Mouse (Mus musculus): ENCODE data around the gene Ackr2.

Gene Ackr2

DNA sequence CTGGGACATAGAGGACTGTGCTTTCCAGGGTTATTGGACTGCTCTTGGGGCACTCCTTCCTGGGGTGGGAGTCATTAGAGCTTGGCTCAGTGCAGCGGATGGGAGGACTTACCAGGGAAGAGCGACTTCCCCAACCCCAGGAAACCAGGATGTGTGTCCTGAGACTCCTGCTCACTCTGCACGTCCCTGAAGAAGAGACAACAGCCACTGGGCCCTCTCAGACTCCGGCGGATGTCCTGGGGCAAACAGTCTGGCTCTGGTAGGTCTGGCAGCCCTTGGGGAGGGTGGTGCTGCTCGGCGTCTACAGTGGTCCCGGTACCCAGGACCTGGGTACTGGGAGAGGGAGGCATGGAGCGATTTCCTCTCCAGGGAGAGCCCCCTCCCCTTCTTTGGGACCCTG is at the start of gene Ackr2:
Gene Ackr2, plus strand, starts transcription at position 111 of the 400 bp plus-strand sequence.
- in situ Hi-C loops (cut with MboI, MseI): no loop called here

GRCm38 (mm10) chr9:121854246-121854645 is 43.9 kb upstream of the Ackr2 start:
- in situ Hi-C loops (cut with MboI, MseI): no loop called here

- in situ Hi-C loops (cut with MboI, MseI): no loop called here
These were observed 41.3 kb upstream of the Ackr2 start for GRCm38 (mm10) chr9:121856649-121857416.

- in situ Hi-C loops (cut with MboI, MseI): no loop called here
These were observed 40.5 kb upstream of the Ackr2 start for GRCm38 (mm10) chr9:121857474-121858152.

DNA sequence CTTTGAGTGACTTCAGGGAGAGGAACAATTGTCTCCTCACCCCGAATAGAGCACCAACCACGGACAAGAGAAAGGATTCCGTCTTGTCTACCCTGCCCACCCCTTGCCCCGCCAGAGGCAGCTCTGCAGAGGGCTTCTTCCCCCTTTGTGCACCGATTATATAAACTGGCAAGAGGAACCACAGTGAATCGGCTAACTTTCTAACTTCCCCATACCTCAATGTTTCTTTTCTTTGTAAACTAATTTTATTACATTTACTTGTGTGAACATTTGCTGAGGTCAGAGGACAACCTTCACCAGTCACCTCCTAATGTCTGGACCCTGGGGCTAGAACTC is 40.0 kb upstream of the Ackr2 start, which contains the start of gene Higd1a:
Gene Higd1a, minus strand, starts transcription at position 210 of the 336 bp plus-strand sequence.
- in situ Hi-C loops (cut with MboI, MseI): no loop called here

DNA sequence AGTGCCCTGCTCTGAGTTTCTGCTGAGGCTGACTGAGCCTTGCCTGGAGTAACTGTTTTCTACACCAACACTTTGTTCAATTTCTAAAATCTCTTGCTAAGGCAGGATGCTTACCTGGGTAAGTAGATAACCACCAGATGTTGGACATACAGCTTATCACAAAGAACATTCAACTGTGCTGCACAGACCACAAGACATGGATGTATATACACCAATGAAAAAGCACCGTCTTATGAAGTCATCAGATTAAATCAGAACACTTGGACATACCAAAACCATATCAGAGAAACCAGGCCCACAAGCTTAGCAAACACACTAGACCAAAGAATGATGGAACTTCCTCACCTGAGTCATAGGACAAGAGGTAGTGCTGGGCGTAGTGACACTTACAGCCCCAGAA is 38.8 kb upstream of the Ackr2 start:
- in situ Hi-C loops (cut with MboI, MseI): no loop called here

GRCm38 (mm10) chr9:121860921-121861320 is 37.2 kb upstream of the Ackr2 start:
- in situ Hi-C loops (cut with MboI, MseI): no loop called here

DNA sequence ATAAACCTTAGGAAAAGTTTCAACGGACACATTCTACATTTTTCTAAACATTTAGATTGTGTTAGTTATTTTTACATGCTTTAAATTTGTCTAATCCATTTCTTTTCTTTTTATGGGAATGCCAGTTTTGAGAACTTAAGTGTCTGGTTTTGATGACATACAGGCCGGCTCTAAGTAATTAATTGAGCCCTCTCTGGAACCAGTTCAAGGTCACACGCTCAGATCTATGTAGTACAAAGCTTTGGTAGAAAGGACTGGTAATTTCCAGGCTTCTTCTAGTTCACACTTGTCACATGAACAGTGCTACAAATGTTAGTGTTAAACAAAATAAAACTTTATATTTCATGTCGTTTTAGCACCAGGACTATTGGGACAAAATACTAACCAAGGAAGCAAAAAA is 33.3 kb upstream of the Ackr2 start:
- in situ Hi-C loops (cut with MboI, MseI): no loop called here

DNA sequence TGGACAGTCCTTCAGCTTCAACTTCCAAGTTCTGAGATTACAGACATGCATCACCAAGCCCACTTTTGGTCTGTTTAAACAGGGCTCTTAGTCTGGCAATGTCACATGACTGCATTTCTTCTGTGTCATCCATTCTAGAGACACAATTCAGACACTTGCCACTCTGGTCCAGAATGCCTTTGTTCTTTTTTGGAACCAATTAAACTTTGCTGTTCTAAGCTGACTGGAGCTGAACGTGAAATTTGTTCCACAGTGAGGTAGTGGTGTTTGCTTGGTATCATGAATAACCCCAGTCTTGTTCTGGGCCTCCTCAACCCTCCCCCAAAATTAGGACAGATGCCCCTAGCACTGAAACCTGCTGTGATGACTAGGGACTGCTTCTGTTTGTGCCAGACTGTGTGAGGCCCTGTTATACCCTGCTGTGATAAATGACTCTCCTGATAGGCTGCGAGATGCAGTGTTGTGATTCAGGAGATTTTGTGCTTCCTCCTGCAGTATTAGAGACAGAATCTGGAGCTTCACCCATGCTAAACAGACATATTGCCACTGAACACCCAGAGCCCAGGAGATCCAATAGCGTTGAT is 32.6 kb upstream of the Ackr2 start:
- in situ Hi-C loops (cut with MboI, MseI): no loop called here

DNA sequence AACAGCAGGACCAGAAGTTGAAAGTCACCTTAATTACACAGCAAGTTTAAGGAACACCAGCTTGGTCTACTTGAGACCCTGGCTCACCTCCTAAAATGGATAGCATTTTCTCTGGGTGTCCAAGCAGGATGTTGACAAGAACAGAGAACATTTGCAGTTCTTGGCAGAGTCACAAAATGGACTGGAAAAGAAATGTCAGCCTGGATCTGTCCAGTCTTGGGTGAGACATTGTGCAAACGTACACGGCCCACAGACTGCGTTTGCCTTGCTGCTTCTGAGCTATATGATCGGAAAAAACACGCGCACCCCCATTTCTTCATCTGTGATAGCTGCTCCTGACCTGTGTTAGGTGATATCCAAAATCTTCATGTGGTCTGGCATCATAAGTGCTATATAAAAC is 30.5 kb upstream of the Ackr2 start:
- in situ Hi-C loops (cut with MboI, MseI): no loop called here

DNA sequence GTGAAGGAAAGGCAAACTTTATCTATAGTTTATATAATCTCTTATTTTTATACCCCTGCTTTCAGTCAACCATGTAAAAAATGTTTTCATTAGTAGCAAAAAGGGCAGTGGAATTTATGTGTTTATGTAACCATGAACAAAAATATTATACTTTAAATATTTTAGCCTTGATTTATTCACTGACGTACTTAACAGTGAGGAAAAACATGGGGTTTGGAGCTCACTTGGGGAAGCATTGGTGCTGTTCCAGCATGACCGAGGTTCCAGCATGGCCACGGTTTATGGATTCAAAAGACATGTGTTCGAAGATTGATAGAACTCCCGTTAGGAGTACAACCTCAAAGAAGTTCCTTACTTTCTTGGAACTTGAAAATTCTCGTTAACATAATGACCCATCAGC is 29.9 kb upstream of the Ackr2 start:
- in situ Hi-C loops (cut with MboI, MseI): no loop called here

DNA sequence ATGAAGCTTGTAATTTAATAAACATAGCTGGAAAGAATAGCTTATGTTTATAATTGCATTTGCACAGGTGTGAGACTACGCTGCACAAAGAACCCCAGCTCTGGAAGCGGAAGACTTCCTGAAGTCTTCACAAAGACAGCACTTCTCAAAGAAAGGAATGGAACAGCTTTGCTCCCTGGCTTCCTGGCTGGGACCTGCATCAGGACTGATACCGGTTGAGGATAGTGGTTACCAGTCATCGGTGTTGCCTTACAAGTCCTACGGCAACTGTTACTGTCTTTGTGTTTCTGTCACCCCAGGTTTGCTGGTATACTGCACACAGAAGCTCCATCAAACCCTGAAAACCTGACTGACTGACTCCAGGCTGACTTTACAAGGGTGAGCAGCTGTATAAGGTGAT is 28.7 kb upstream of the Ackr2 start:
- in situ Hi-C loops (cut with MboI, MseI): no loop called here

- in situ Hi-C loops (cut with MboI, MseI): loop anchor here (5.0 kb wide), 1 partner anchor 57 kb away; no protein-coding TSS in a partner anchor
These were observed 28.1 kb upstream of the Ackr2 start for GRCm38 (mm10) chr9:121869973-121870515.

GRCm38 (mm10) chr9:121872062-121872683 is 26.0 kb upstream of the Ackr2 start:
- in situ Hi-C loops (cut with MboI, MseI): loop anchor here (5.0 kb wide), 1 partner anchor 55 kb away; no protein-coding TSS in a partner anchor

- in situ Hi-C loops (cut with MboI, MseI): loop anchor here (5.0 kb wide), 1 partner anchor 54 kb away; no protein-coding TSS in a partner anchor
These were observed 24.6 kb upstream of the Ackr2 start for GRCm38 (mm10) chr9:121873578-121873977.

GRCm38 (mm10) chr9:121877052-121877740 is 21.0 kb upstream of the Ackr2 start:
- in situ Hi-C loops (cut with MboI, MseI): no loop called here

DNA sequence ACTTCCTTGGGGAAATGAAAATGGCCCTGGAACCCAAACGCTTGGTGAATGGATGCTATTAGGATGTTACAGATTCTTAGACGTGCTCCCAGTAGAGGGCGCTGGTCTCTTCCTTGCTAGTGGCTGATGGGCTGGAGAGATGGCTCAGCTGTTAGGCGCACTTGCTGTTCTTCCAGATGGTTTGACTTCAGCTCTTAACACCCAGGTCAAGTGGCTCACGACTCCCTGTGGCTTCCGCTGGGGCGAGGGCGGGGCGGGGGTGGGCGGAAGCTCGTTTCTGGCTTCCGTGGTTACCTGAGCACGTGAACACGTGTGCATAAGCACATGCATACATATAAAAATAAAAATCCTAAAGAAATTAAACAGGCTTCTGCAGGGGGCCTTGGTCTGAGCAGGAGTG is 17.3 kb upstream of the Ackr2 start:
- in situ Hi-C loops (cut with MboI, MseI): no loop called here

GRCm38 (mm10) chr9:121881301-121881700 is 16.9 kb upstream of the Ackr2 start:
- in situ Hi-C loops (cut with MboI, MseI): no loop called here

GRCm38 (mm10) chr9:121882015-121882457 is 16.1 kb upstream of the Ackr2 start:
- in situ Hi-C loops (cut with MboI, MseI): no loop called here

DNA sequence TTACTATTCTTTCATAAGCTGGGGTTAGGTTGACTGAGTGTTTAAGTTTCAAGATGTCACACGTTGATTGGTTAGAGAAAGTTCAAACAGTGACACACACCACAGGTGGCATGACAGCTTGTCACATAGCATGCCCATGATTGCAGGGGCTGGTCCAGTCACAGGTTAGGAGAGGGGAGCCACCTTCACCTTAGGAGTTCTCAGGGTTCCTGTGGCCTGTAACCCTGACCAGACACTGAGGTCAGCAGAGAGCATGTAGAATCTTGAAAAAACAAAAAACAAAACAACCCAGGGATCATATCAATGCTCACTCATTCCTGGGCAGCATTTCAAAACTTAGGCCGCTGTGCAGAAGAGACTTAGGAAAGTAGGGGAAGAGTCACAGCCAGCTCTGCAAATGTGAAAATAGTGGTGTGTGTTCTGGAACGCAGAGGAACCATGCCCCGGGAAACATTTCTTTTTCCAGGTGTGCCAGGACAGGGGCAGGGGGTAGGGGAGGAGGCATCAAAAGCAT is 8.2 kb upstream of the Ackr2 start:
- in situ Hi-C loops (cut with MboI, MseI): no loop called here

DNA sequence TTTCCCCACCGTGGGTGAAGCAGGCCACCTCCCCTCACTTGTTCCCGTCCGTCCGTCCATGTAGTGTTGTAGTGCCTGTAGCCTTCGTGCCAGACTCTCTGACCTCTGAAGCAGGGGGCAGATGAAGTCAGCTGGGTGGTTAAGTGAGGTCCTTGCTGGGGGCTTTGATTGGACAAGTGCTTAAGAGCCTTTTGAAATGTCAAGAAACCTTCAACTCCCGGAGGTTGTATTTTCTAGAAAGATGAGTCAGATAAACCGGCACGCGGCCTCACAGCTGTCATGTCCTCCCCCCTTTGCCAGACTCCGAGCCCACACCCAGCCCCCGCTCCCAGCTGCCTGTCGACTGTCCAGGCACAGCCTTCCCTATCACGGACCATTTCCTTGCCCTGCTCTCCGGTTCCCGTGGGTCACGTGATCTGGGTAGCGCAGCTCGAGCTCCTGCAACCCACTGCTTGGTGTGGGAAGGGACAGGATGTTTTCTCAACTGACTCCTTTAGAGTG is 7.7 kb upstream of the Ackr2 start:
- in situ Hi-C loops (cut with MboI, MseI): no loop called here

Measured in regulatory T cell (primary cell).